Mouse (Mus musculus): ENCODE measurements around the gene Pik3r2. TPM values are rescaled to one million over a fixed set of nuclear protein-coding genes. Genes with fewer than 3 reads are reported as not detected.

The Pik3r2 gene
- total RNA-seq, 2 experiments from 2014 or later, result 33.9 to 51.4 TPM

DNA sequence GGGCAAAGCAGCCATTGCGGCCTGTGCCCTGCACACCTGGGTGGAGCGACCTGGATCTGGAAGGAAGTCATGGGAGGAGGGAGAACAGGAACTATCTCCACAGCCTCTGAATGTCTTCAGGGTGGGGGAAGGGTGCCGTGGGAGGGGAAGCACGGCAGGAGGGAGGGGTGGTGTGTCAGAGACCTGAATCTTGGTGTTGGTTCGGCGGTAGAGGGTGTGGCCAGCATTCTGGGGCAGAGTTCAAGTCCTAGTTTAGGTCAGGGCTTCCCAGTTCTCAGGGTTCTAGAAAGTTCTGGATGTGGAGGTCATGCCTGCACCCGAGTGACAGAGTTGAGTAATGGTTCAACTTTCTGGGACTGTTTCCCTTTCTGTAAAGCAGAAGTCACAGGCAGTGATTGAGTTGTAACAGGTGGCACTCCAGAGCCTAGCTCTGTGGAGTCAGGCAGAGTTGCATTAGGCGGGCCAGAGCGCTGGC is 56.7 kb downstream of the Pik3r2 start:
- ATAC-seq (replicated peaks; ENCODE audit: low FRiP score, low TSS enrichment, poor library complexity, severe bottlenecking), result no peak

GRCm38 (mm10) chr8:70718297-70718696 is 58.2 kb downstream of the Pik3r2 start, which contains the start of gene Gm3336:
Gm3336 (plus strand) TSS chr8:70718543.
- ATAC-seq (replicated peaks; ENCODE audit: low FRiP score, low TSS enrichment, poor library complexity, severe bottlenecking), result peak; percentile 77

Other genes starting within 250 kb of the Pik3r2 start
- gene Fkbp8, start 249.0 kb downstream of the Pik3r2 start, total RNA-seq (2014; fragmentation: Nextera tagmentation), result 140 and 265 TPM in 2 replicates
- gene Fkbp8, start 249.0 kb downstream of the Pik3r2 start, total RNA-seq (2017), result 172 and 176 TPM in 2 replicates
- gene Kxd1, start 248.8 kb downstream of the Pik3r2 start, total RNA-seq (2014; fragmentation: Nextera tagmentation), result 78.1 and 81.8 TPM in 2 replicates
- 65.5 and 93.7 TPM in 2 replicates for gene Kxd1, start 248.8 kb downstream of the Pik3r2 start, total RNA-seq (2017)
- 14.7 and 22.0 TPM in 2 replicates for gene Ell, start 237.3 kb downstream of the Pik3r2 start, total RNA-seq (2014; fragmentation: Nextera tagmentation)
- 7.9 and 10.7 TPM in 2 replicates for gene Ell, start 237.3 kb downstream of the Pik3r2 start, total RNA-seq (2017)
- gene Isyna1, start 182.3 kb downstream of the Pik3r2 start, total RNA-seq (2014; fragmentation: Nextera tagmentation), result 74.1 and 91.0 TPM in 2 replicates
- 36.5 and 51.5 TPM in 2 replicates for gene Isyna1, start 182.3 kb downstream of the Pik3r2 start, total RNA-seq (2017)
- 39.7 and 83.5 TPM in 2 replicates for gene Ssbp4, start 167.8 kb downstream of the Pik3r2 start, total RNA-seq (2014; fragmentation: Nextera tagmentation)
- 77.5 and 98.5 TPM in 2 replicates for gene Ssbp4, start 167.8 kb downstream of the Pik3r2 start, total RNA-seq (2017)
- gene Lrrc25, start 160.6 kb downstream of the Pik3r2 start, total RNA-seq (2014; fragmentation: Nextera tagmentation), result 0.37 and 0.69 TPM in 2 replicates
- 0.15 and 0.61 TPM in 2 replicates for gene Lrrc25, start 160.6 kb downstream of the Pik3r2 start, total RNA-seq (2017)
- not detected in 2 replicates for gene Gdf15, start 144.3 kb downstream of the Pik3r2 start, total RNA-seq (2014; fragmentation: Nextera tagmentation)
- not detected in 2 replicates for gene Gdf15, start 144.3 kb downstream of the Pik3r2 start, total RNA-seq (2017)
- 6.3 and 8.8 TPM in 2 replicates for gene Pgpep1, start 116.3 kb downstream of the Pik3r2 start, total RNA-seq (2014; fragmentation: Nextera tagmentation)
- 4.6 and 5.1 TPM in 2 replicates for gene Pgpep1, start 116.3 kb downstream of the Pik3r2 start, total RNA-seq (2017)
- 286 and 287 TPM in 2 replicates for gene Lsm4, start 103.5 kb downstream of the Pik3r2 start, total RNA-seq (2014; fragmentation: Nextera tagmentation)
- gene Lsm4, start 103.5 kb downstream of the Pik3r2 start, total RNA-seq (2017), result 240 and 290 TPM in 2 replicates
- gene Jund, start 77.8 kb downstream of the Pik3r2 start, total RNA-seq (2014; fragmentation: Nextera tagmentation), result 18.8 and 34.4 TPM in 2 replicates
- 44.8 and 48.7 TPM in 2 replicates for gene Jund, start 77.8 kb downstream of the Pik3r2 start, total RNA-seq (2017)
- gene Iqcn, start 73.3 kb downstream of the Pik3r2 start, total RNA-seq (2014; fragmentation: Nextera tagmentation), result not detected in 2 replicates
- gene Iqcn, start 73.3 kb downstream of the Pik3r2 start, total RNA-seq (2017), result not detected in 2 replicates
- gene Gm3336, start 58.2 kb downstream of the Pik3r2 start, total RNA-seq (2014; fragmentation: Nextera tagmentation), result not detected in 2 replicates
- not detected in 2 replicates for gene Gm3336, start 58.2 kb downstream of the Pik3r2 start, total RNA-seq (2017)
- gene Pde4c, start 53.0 kb downstream of the Pik3r2 start, total RNA-seq (2014; fragmentation: Nextera tagmentation), result 0.28 TPM in 1 of 2 replicates, not detected in the other
- not detected in 2 replicates for gene Pde4c, start 53.0 kb downstream of the Pik3r2 start, total RNA-seq (2017)
- 1.8 and 7.0 TPM in 2 replicates for gene Rab3a, start 22.0 kb downstream of the Pik3r2 start, total RNA-seq (2014; fragmentation: Nextera tagmentation)
- 1.2 and 2.8 TPM in 2 replicates for gene Rab3a, start 22.0 kb downstream of the Pik3r2 start, total RNA-seq (2017)
- 58.3 and 111 TPM in 2 replicates for gene Mpv17l2, start 15.8 kb downstream of the Pik3r2 start, total RNA-seq (2014; fragmentation: Nextera tagmentation)
- 4.3 and 17.6 TPM in 2 replicates for gene Mpv17l2, start 15.8 kb downstream of the Pik3r2 start, total RNA-seq (2017)
- gene Mast3, start 28.3 kb upstream of the Pik3r2 start, total RNA-seq (2014; fragmentation: Nextera tagmentation), result 44.0 and 54.3 TPM in 2 replicates
- 6.2 and 7.3 TPM in 2 replicates for gene Mast3, start 28.3 kb upstream of the Pik3r2 start, total RNA-seq (2017)
- 0.31 and 0.79 TPM in 2 replicates for gene Il12rb1, start 31.7 kb upstream of the Pik3r2 start, total RNA-seq (2014; fragmentation: Nextera tagmentation)
- 1.6 and 2.0 TPM in 2 replicates for gene Il12rb1, start 31.7 kb upstream of the Pik3r2 start, total RNA-seq (2017)
- gene Arrdc2, start 63.0 kb upstream of the Pik3r2 start, total RNA-seq (2014; fragmentation: Nextera tagmentation), result 27.6 and 29.1 TPM in 2 replicates
- gene Arrdc2, start 63.0 kb upstream of the Pik3r2 start, total RNA-seq (2017), result 8.0 and 11.8 TPM in 2 replicates
- gene Kcnn1, start 86.5 kb upstream of the Pik3r2 start, total RNA-seq (2014; fragmentation: Nextera tagmentation), result 0.32 TPM in 1 of 2 replicates, not detected in the other
- 2.9 TPM in 1 of 2 replicates, not detected in the other for gene Kcnn1, start 86.5 kb upstream of the Pik3r2 start, total RNA-seq (2017)
- 28.5 and 47.9 TPM in 2 replicates for gene Ccdc124, start 97.2 kb upstream of the Pik3r2 start, total RNA-seq (2014; fragmentation: Nextera tagmentation)
- 30.8 and 51.1 TPM in 2 replicates for gene Ccdc124, start 97.2 kb upstream of the Pik3r2 start, total RNA-seq (2017)
- gene Slc5a5, start 116.0 kb upstream of the Pik3r2 start, total RNA-seq (2014; fragmentation: Nextera tagmentation), result 0.59 TPM in 1 of 2 replicates, not detected in the other
- not detected in 2 replicates for gene Slc5a5, start 116.0 kb upstream of the Pik3r2 start, total RNA-seq (2017)
- 6,537 and 6,664 TPM in 2 replicates for gene Rpl18a, start 120.7 kb upstream of the Pik3r2 start, total RNA-seq (2014; fragmentation: Nextera tagmentation)
- gene Rpl18a, start 120.7 kb upstream of the Pik3r2 start, total RNA-seq (2017), result 1,763 and 2,438 TPM in 2 replicates
- 20.5 and 27.9 TPM in 2 replicates for gene Map1s, start 129.2 kb upstream of the Pik3r2 start, total RNA-seq (2014; fragmentation: Nextera tagmentation)
- gene Map1s, start 129.2 kb upstream of the Pik3r2 start, total RNA-seq (2017), result 9.8 and 11.9 TPM in 2 replicates